Mouse (Mus musculus): ENCODE results near the gene Gas1. TPM values are rescaled to one million over a fixed set of nuclear protein-coding genes. Genes with fewer than 3 reads are reported as not detected.

Gene Gas1
- polyA plus RNA-seq (2012; rRNA removed), result 65.6 and 178 TPM in 2 replicates

DNA sequence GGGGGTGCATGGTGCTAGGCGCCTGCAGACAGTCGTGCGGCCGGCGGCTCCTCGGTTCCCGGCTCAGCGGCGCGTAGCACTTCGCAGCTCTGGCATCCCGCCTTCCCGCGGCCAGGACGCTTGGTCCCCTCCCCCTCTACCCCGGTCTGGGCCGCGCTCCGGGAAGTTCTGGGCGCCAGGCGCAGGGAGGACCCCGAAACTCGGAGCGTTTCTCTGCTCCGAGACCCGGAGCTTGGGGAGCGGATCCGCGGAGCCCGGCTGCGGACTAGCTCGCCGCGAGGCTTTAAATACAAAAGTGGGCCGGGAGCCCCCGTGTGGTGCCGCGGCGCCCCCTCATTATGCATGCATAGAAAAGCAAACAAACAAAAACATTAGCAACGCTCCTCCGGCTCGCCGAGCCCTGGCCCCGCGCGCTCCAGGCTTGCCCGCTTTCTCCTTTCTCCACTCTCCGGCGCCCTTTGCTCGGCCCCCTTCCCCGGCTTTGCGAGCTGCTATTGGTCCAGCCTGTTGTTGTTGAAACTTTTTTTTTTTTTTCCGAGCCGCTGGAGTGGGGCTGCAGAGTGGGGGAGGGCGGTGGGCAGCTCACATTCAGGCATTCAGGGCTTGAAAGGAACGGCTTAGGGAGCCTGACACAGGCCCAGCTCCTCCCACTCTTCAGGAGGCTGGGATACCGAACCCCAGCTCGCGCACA, at the start of gene Gas1:
Gene Gas1 (minus strand): TSS at position 260 of the 691 bp plus-strand sequence.

Data from stomach, adult 2 months (tissue).